Mouse (Mus musculus) megakaryocyte, embryonic 14.5 days (primary cell): Measurements from ENCODE around the gene Dlg4.

Experiments used
- FLI1 ChIP-seq: IDR thresholded peaks from 2 replicates; pipeline ENCODE4 v1.6.1; 2012; ENCODE audit warnings: low read length, inconsistent platforms, mixed read lengths
- GATA1 ChIP-seq: IDR thresholded peaks from 3 replicates; pipeline ENCODE4 v1.6.1; 2012; ENCODE audit warnings: mixed read lengths, low read length, inconsistent platforms, borderline replicate concordance

DNA sequence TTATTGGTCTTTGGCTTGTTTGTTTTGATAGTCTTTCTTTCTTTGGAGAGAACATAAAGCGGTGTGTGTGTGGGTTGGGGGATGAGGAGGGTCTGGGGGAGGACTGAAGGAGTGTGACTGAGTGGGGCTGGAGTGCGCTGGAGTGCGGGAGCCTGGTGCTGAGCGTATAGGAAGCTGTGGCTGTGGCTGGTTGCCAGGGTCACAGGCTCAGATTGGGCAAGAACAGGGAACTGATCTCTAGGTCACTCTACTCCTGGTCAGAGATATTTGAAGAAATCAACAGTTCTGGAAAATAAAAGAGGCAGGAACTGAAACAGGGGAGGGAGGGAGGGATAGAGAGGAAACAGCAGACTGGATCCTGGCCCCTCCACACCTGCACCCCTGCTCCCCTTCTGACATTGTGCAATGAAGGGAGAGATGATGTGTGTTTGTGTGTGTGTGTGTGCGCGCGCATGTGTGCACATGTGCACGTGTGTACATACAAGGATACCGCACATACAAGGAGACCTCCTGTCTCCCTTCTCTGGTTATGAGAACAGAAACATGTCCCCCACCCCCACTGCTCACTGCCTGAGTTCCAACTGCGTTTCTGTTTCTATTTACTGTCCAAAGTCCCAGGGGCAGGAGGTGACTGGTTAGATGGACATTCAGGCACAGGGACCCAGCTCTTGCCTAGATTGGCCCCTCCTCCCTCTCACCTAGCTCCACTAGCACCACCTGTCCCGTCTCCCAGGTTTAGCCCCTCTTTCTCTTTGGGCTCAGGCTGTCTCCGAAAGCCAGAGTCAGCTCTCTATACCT lies 75.4 kb downstream of the Dlg4 start, which contains the start of gene Asgr2:
- no peak for TF ChIP-seq GATA1
- no peak for TF ChIP-seq FLI1
